Mouse (Mus musculus): ENCODE measurements around the gene Sv2a. TPM values are rescaled to one million over a fixed set of nuclear protein-coding genes. Genes with fewer than 3 reads are reported as not detected.

The Sv2a gene
- 5.6 and 5.9 TPM in 2 replicates for polyA plus RNA-seq (2016; fragmentation: Nextera tagmentation; extraction: Ambion mirVana)

DNA sequence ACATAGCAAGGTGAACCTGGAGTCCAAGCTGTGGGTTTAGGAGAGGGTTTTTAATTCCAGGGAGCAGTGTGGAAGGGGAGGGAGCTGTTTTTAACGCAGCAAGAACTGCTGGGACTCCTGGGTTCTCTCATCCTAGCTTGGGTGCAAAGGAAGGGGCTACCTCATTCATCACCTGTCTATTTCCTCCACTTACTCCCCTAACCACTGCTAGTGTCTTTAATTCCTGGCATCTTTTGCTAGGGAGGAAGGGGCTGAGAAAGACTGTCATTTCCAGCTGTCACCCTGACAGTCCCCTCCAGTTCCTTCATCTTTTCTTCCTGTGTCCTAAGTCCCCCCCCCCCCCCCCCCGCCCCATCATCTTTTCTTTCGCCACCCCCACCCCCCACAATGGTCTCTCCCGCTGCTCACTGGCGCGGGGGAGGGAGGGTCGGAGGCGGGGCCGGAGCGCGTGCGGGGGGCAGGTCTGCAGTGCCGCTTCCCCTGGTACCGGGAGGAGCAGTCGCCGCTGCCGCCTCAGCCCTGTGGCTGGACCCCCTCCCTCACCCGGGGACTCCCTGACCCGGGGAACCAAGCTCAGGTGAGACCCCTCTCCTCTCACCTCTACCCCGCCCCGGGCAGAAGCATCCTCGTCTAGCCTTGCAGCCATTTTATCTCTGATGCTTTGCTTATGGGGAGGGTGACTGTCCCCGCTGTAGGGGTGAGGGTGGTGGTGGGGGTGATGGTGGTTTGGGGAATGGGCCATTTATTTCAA, at the start of gene Sv2a:
Gene Sv2a (plus strand): TSS at position 425 of the 751 bp plus-strand sequence.
- H3K4me1 ChIP-seq (replicated peaks) = peaks cover 26% of the 10 kb centered on the region
- peak within 1 kb of the TSS; percentile 84 for H3K4me2 ChIP-seq
- peak within 1 kb of the TSS; percentile 60 for H3K4me3 ChIP-seq (replicated peaks)
- ATAC-seq (ENCODE audit: insufficient number of reproducible peaks, insufficient read depth, low FRiP score, low TSS enrichment, low read depth) = no peak
- H3K9me3 ChIP-seq = no peaks in the 10 kb centered on the region
- H3K9ac ChIP-seq (replicated peaks) = peak within 1 kb of the TSS; percentile 73
- H3K27me3 ChIP-seq = no peaks in the 10 kb centered on the region
- no peak within 1 kb of the TSS for H3K27ac ChIP-seq
- WGBS = 1% methylated on average over 20 of the region's 23 CpGs
- peaks cover 32% of the 10 kb centered on the region for H3K36me3 ChIP-seq

DNA sequence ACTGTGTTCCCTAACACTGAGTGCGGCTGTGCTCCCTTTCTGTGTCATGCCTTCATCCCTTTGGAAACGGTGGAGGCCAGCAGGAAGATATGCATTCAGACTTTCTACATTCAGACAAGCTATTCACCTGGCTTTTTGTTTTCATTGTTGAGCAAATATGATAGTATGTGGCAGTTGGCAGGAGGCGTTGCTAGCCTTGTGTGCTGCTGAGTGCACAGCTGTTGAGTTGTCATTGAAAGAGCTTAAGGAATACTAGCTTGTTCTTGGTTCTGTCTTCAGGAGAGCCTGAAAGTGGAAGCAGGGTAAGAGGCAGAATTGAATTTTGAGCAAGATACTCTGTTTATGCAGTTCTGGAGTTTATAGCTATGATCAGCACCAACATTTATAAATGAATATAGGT, 48.5 kb upstream of the Sv2a start:
- Histone ChIP-seq H3K4me2 (no peak overlapping the region), H3K27ac (no peak overlapping the region), H3K9ac (replicated peaks) (no peak overlapping the region), H3K9me3 (no peaks in the 10 kb centered on the region), H3K36me3 (peaks cover 26% of the 10 kb centered on the region), H3K27me3 (no peaks in the 10 kb centered on the region), H3K4me1 (replicated peaks) (no peaks in the 10 kb centered on the region), H3K4me3 (replicated peaks) (no peak overlapping the region)
- WGBS = 89% methylated on average over 3 of the region's 3 CpGs
- ATAC-seq (ENCODE audit: insufficient number of reproducible peaks, insufficient read depth, low FRiP score, low TSS enrichment, low read depth) = no peak

DNA sequence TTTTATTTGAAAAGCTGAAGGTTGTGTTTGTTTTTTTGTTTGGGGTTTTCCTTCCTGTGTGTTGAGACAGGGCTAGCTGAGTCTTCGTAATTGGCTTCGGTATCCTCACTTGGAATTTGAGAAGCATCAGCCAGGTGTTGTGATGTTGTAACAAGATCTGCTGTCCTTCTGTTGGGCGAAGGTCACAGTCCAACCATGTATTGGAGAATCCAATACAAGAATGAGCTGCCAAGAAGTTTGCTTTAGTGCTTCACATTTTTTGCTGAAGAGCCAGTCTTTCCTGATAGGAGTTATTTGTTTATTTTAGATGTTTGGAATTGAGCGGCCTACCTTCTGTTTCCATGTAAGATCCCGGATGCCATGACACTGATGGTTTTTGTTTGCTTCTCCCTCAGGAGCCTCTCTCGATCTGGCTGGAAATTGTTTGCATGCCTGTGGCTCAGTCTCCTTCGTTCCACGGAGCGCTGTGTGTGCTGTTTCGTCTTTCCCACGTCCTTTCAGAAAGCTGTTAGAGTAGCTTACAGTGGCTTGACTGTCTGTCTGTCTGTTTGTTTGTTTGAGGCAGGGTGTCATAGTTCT, 47.5 kb upstream of the Sv2a start:
- Histone ChIP-seq H3K27ac (no peak overlapping the region), H3K36me3 (peaks cover 33% of the 10 kb centered on the region), H3K9ac (replicated peaks) (no peak overlapping the region), H3K4me3 (replicated peaks) (no peak overlapping the region), H3K4me2 (no peak overlapping the region), H3K9me3 (no peaks in the 10 kb centered on the region), H3K27me3 (no peaks in the 10 kb centered on the region), H3K4me1 (replicated peaks) (no peaks in the 10 kb centered on the region)
- 80% methylated on average over 11 of the region's 11 CpGs for WGBS
- ATAC-seq (ENCODE audit: insufficient number of reproducible peaks, insufficient read depth, low FRiP score, low TSS enrichment, low read depth) = no peak

DNA sequence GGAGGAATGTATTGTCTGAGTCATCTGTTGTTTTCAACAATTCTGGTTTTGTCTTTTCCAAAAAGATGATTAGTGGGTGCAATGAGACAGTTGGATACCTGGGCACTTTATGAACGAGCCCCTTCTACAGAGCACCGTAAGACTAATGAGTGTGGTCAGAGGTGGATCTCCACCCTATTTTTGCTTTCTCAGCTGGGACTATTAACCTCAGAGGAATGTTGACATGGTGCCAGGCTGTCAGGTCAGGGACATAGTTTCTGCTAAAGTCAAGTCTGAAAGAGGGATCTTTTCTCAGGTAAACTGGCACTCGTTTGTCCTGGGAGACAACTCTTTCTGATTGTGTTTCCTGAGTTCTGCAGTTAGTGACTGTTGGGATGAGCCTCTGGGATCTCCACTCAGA, 45.9 kb upstream of the Sv2a start:
- H3K9me3 ChIP-seq = no peaks in the 10 kb centered on the region
- no peaks in the 10 kb centered on the region for H3K4me1 ChIP-seq (replicated peaks)
- H3K36me3 ChIP-seq = peaks cover 39% of the 10 kb centered on the region
- H3K4me2 ChIP-seq = no peak overlapping the region
- H3K27ac ChIP-seq = no peak overlapping the region
- ATAC-seq (ENCODE audit: insufficient number of reproducible peaks, insufficient read depth, low FRiP score, low TSS enrichment, low read depth) = no peak
- H3K9ac ChIP-seq (replicated peaks) = no peak overlapping the region
- no peak overlapping the region for H3K4me3 ChIP-seq (replicated peaks)
- H3K27me3 ChIP-seq = no peaks in the 10 kb centered on the region
- WGBS = 81% methylated on average over 3 of the region's 3 CpGs

- Histone ChIP-seq H3K4me1 (replicated peaks) (no peaks in the 10 kb centered on the region), H3K9me3 (no peaks in the 10 kb centered on the region), H3K9ac (replicated peaks) (no peak overlapping the region), H3K27me3 (no peaks in the 10 kb centered on the region), H3K27ac (no peak overlapping the region), H3K4me2 (no peak overlapping the region), H3K36me3 (peaks cover 64% of the 10 kb centered on the region), H3K4me3 (replicated peaks) (no peak overlapping the region)
- 28% methylated on average over 5 of the region's 5 CpGs for WGBS
- ATAC-seq (ENCODE audit: insufficient number of reproducible peaks, insufficient read depth, low FRiP score, low TSS enrichment, low read depth) = no peak
Measured at GRCm38 (mm10) chr3:96147950-96148349, 33.0 kb upstream of the Sv2a start.

- H3K36me3 ChIP-seq = peaks cover 67% of the 10 kb centered on the region
- H3K9me3 ChIP-seq = no peaks in the 10 kb centered on the region
- H3K4me2 ChIP-seq = no peak overlapping the region
- no peak overlapping the region for H3K27ac ChIP-seq
- no peaks in the 10 kb centered on the region for H3K4me1 ChIP-seq (replicated peaks)
- H3K9ac ChIP-seq (replicated peaks) = no peak overlapping the region
- WGBS = 89% methylated on average over 7 of the region's 7 CpGs
- no peak overlapping the region for H3K4me3 ChIP-seq (replicated peaks)
- H3K27me3 ChIP-seq = no peaks in the 10 kb centered on the region
- no peak for ATAC-seq (ENCODE audit: insufficient number of reproducible peaks, insufficient read depth, low FRiP score, low TSS enrichment, low read depth)
Measured at GRCm38 (mm10) chr3:96151836-96152235, 29.1 kb upstream of the Sv2a start.

DNA sequence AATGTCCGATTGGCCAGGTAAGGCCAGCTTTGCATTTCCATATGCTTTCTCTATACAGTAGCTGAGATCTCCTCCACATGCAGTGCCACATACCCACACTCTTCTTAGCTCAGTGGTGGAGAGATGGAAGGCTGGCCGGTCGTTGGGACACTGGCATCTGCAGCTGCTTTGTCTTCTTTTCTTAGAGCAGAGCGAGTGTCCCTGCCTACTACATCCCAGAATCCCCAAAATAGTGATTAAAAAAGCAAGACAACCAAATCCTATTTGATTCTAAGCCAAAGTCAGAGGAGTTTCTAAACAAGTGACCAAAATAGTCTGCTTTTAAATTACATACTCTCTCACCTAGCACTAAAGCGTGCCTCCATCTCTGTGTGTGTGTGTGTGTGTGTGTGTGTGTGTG, 28.3 kb upstream of the Sv2a start:
- Histone ChIP-seq H3K27me3 (no peaks in the 10 kb centered on the region), H3K4me3 (replicated peaks) (no peak overlapping the region), H3K36me3 (peaks cover 64% of the 10 kb centered on the region), H3K27ac (no peak overlapping the region), H3K9ac (replicated peaks) (no peak overlapping the region), H3K4me2 (no peak overlapping the region), H3K4me1 (replicated peaks) (no peaks in the 10 kb centered on the region), H3K9me3 (no peaks in the 10 kb centered on the region)
- 91% methylated on average over 5 of the region's 5 CpGs for WGBS
- no peak for ATAC-seq (ENCODE audit: insufficient number of reproducible peaks, insufficient read depth, low FRiP score, low TSS enrichment, low read depth)

GRCm38 (mm10) chr3:96155501-96155900, 25.4 kb upstream of the Sv2a start:
- H3K27ac ChIP-seq = no peak overlapping the region
- no peak overlapping the region for H3K9ac ChIP-seq (replicated peaks)
- no peaks in the 10 kb centered on the region for H3K27me3 ChIP-seq
- peaks cover 17% of the 10 kb centered on the region for H3K4me1 ChIP-seq (replicated peaks)
- H3K36me3 ChIP-seq = peaks cover 56% of the 10 kb centered on the region
- WGBS = 80% methylated on average over 8 of the region's 8 CpGs
- H3K4me2 ChIP-seq = no peak overlapping the region
- no peak overlapping the region for H3K4me3 ChIP-seq (replicated peaks)
- no peaks in the 10 kb centered on the region for H3K9me3 ChIP-seq
- no peak for ATAC-seq (ENCODE audit: insufficient number of reproducible peaks, insufficient read depth, low FRiP score, low TSS enrichment, low read depth)

GRCm38 (mm10) chr3:96159820-96160219, 21.1 kb upstream of the Sv2a start:
- peak overlapping the region; percentile 90 for H3K27ac ChIP-seq
- no peak overlapping the region for H3K9ac ChIP-seq (replicated peaks)
- 83% methylated on average over 4 of the region's 4 CpGs for WGBS
- peaks cover 34% of the 10 kb centered on the region for H3K4me1 ChIP-seq (replicated peaks)
- peaks cover 17% of the 10 kb centered on the region for H3K36me3 ChIP-seq
- H3K4me2 ChIP-seq = peak overlapping the region; percentile 83
- no peaks in the 10 kb centered on the region for H3K27me3 ChIP-seq
- ATAC-seq (ENCODE audit: insufficient number of reproducible peaks, insufficient read depth, low FRiP score, low TSS enrichment, low read depth) = no peak
- no peak overlapping the region for H3K4me3 ChIP-seq (replicated peaks)
- no peaks in the 10 kb centered on the region for H3K9me3 ChIP-seq

DNA sequence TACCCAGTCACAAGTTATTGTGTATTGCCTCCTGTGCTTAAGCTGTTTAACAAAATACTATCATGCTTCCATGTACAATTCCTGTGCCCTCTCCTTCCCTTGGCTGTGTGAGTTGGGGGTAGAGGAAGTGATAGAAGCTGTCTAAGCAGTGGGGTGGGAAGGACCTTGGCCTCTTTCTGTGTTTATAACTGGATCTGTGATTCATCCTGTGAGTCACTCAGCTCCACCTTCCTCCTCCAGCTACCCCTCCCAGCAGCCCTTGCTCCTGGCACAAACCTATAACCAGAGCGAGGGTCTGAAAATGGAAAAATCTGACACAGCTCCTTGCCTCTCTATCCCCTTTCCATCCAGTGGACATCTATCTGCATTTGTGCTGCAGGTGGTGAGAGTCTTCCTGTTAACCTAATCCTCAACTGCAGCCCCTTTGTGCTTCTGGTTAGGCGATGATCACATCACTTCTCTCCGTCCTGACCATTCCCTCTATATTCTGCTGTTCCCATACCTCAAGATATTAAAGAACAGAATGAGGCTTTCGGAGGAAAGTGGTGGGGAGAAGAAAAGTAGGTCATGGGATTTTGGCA, 20.6 kb upstream of the Sv2a start:
- Histone ChIP-seq H3K36me3 (peaks cover 12% of the 10 kb centered on the region), H3K27me3 (no peaks in the 10 kb centered on the region), H3K4me2 (peak overlapping the region; percentile 83), H3K9me3 (no peaks in the 10 kb centered on the region), H3K27ac (peak overlapping the region; percentile 90), H3K9ac (replicated peaks) (peak overlapping the region; percentile 72; the same call in 1 of the 2 replicates), H3K4me1 (replicated peaks) (peaks cover 34% of the 10 kb centered on the region), H3K4me3 (replicated peaks) (peak overlapping the region; percentile 55)
- WGBS = 41% methylated on average over 4 of the region's 4 CpGs
- peak; percentile 2; the same call in 1 of the 2 replicates for ATAC-seq (ENCODE audit: insufficient number of reproducible peaks, insufficient read depth, low FRiP score, low TSS enrichment, low read depth)

GRCm38 (mm10) chr3:96160803-96161516, 20.0 kb upstream of the Sv2a start:
- peak overlapping the region; percentile 55 for H3K4me3 ChIP-seq (replicated peaks)
- no peaks in the 10 kb centered on the region for H3K27me3 ChIP-seq
- H3K27ac ChIP-seq = peak overlapping the region; percentile 90
- peak overlapping the region; percentile 83 for H3K4me2 ChIP-seq
- peaks cover 6% of the 10 kb centered on the region for H3K36me3 ChIP-seq
- WGBS = under 1% methylated on average over 12 of the region's 12 CpGs
- peak overlapping the region; percentile 72 for H3K9ac ChIP-seq (replicated peaks)
- no peaks in the 10 kb centered on the region for H3K9me3 ChIP-seq
- peaks cover 34% of the 10 kb centered on the region for H3K4me1 ChIP-seq (replicated peaks)
- ATAC-seq (ENCODE audit: insufficient number of reproducible peaks, insufficient read depth, low FRiP score, low TSS enrichment, low read depth) = peak; percentile 82

Data from limb, embryonic 12.5 days (tissue).